Mouse (Mus musculus) intestine, embryonic 15.5 days (tissue): Measurements from ENCODE around the gene Rbms3. TPM values are rescaled to one million over a fixed set of nuclear protein-coding genes. Genes with fewer than 3 reads are reported as not detected.

Experiments
- ATAC-seq: fragments of 200-750 bp; cut with Nextera tagmentation; 2 replicates; pipeline ENCODE4 v1.8.0; 2017; ENCODE audit warnings: moderate TSS enrichment, moderate library complexity
- H3K27ac ChIP-seq: fragments of 300-500 bp; sonication (generic); 2 replicates; pipeline ENCODE4 v1.5.1; 2015; ENCODE audit warnings: mild to moderate bottlenecking, inconsistent platforms
- H3K27me3 ChIP-seq: fragments of 300-500 bp; sonication (generic); replicated peaks from 2 replicates; pipeline ENCODE4 v1.6.1; 2015; ENCODE audit warnings: inconsistent platforms
- H3K36me3 ChIP-seq: fragments of 300-500 bp; sonication (generic); 2 replicates; pipeline ENCODE4 v1.6.1; 2015; ENCODE audit warnings: inconsistent platforms
- H3K4me1 ChIP-seq: fragments of 300-500 bp; sonication (generic); replicated peaks from 2 replicates; pipeline ENCODE4 v1.6.1; 2015; ENCODE audit warnings: inconsistent platforms
- H3K4me2 ChIP-seq: fragments of 300-500 bp; sonication (generic); replicated peaks from 2 replicates; pipeline ENCODE4 v1.6.1; 2015; ENCODE audit warnings: mild to moderate bottlenecking, inconsistent platforms
- H3K4me3 ChIP-seq: fragments of 300-500 bp; sonication (generic); replicated peaks from 2 replicates; pipeline ENCODE4 v1.5.1; 2015; ENCODE audit warnings: inconsistent platforms
- H3K9ac ChIP-seq: fragments of 300-500 bp; sonication (generic); 2 replicates; pipeline ENCODE4 v1.6.1; 2015; ENCODE audit warnings: inconsistent platforms
- H3K9me3 ChIP-seq: fragments of 300-500 bp; sonication (generic); 2 replicates; pipeline ENCODE4 v1.6.1; 2016; ENCODE audit warnings: inconsistent platforms
- WGBS: fragments of 180-500 bp; shearing (Covaris S2); methylation state at CpG from one replicate; pipeline ENCODE4 v1.1.7; 2015; 5-methylcytosine and 5-hydroxymethylcytosine counted together
- polyA plus RNA-seq: library from polyadenylated mRNA; unstranded; fragments of >200 nt; fragmentation: Nextera tagmentation; extraction: Ambion mirVana; gene quantifications from 2 replicates; pipeline ENCODE4 v1.2.1, GENCODE M21; 2015

The Rbms3 gene
- polyA plus RNA-seq, 1 experiment from 2014 or later, result 53.0 TPM

GRCm38 (mm10) chr9:116631816-116632215 lies 997.9 kb downstream of the Rbms3 start:
- ATAC-seq, result no peak
- H3K4me3 ChIP-seq, result no peak overlapping the region
- no peaks in the 10 kb centered on the region for H3K36me3 ChIP-seq
- H3K27me3 ChIP-seq, result no peaks in the 10 kb centered on the region
- WGBS, result 86% methylated on average over 1 of the region's 1 CpGs
- no peak overlapping the region for H3K27ac ChIP-seq
- no peaks in the 10 kb centered on the region for H3K4me1 ChIP-seq
- no peak overlapping the region for H3K4me2 ChIP-seq
- H3K9ac ChIP-seq, result no peak overlapping the region
- H3K9me3 ChIP-seq, result no peaks in the 10 kb centered on the region

DNA sequence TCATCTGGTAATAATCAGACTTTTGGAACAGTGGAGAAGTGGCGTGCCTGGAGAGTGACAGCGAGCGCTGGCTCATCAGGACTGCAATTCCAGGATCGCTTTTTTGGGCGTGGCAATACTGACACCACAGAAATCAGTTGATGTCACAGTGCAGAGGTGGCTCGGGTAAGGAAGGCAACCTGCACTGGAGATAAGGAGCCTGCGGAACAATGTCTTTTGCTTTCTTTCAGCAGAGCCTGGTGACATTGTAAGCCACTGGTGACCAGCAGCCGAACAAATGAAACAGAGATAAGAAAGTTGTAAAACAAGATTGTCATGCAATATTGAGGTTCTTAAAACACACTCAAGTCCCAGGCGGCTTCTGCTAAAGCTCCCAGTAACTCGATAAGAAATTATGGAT lies 998.9 kb downstream of the Rbms3 start:
- no peaks in the 10 kb centered on the region for H3K27me3 ChIP-seq
- ATAC-seq, result peak; percentile 92
- H3K4me1 ChIP-seq, result no peaks in the 10 kb centered on the region
- no peak overlapping the region for H3K27ac ChIP-seq
- H3K9me3 ChIP-seq, result no peaks in the 10 kb centered on the region
- no peaks in the 10 kb centered on the region for H3K36me3 ChIP-seq
- no peak overlapping the region for H3K4me3 ChIP-seq
- WGBS, result 62% methylated on average over 10 of the region's 10 CpGs
- no peak overlapping the region; the same call in 1 of the 2 replicates for H3K4me2 ChIP-seq
- no peak overlapping the region for H3K9ac ChIP-seq

- Histone ChIP-seq H3K27me3 (no peaks in the 10 kb centered on the region), H3K9me3 (no peaks in the 10 kb centered on the region), H3K4me3 (no peak overlapping the region), H3K9ac (no peak overlapping the region), H3K27ac (no peak overlapping the region), H3K4me2 (no peak overlapping the region), H3K4me1 (no peaks in the 10 kb centered on the region), H3K36me3 (no peaks in the 10 kb centered on the region)
- no peak for ATAC-seq
- WGBS, result 68% methylated on average over 5 of the region's 5 CpGs
These were observed 1009.3 kb downstream of the Rbms3 start for GRCm38 (mm10) chr9:116620434-116620833.

GRCm38 (mm10) chr9:116618886-116619285 lies 1010.8 kb downstream of the Rbms3 start:
- no peak overlapping the region for H3K4me2 ChIP-seq
- no peaks in the 10 kb centered on the region for H3K9me3 ChIP-seq
- no peaks in the 10 kb centered on the region for H3K27me3 ChIP-seq
- 91% methylated on average over 5 of the region's 5 CpGs for WGBS
- H3K4me1 ChIP-seq, result no peaks in the 10 kb centered on the region
- no peak for ATAC-seq
- no peaks in the 10 kb centered on the region for H3K36me3 ChIP-seq
- H3K4me3 ChIP-seq, result no peak overlapping the region
- no peak overlapping the region for H3K9ac ChIP-seq
- no peak overlapping the region for H3K27ac ChIP-seq

GRCm38 (mm10) chr9:116613276-116613675 lies 1016.4 kb downstream of the Rbms3 start:
- no peak overlapping the region for H3K9ac ChIP-seq
- no peak for ATAC-seq
- H3K4me2 ChIP-seq, result no peak overlapping the region
- whole genome bisulfite sequencing, result 82% methylated on average over 7 of the region's 7 CpGs
- no peaks in the 10 kb centered on the region for H3K4me1 ChIP-seq
- H3K9me3 ChIP-seq, result no peaks in the 10 kb centered on the region
- H3K4me3 ChIP-seq, result no peak overlapping the region
- H3K27ac ChIP-seq, result no peak overlapping the region
- no peaks in the 10 kb centered on the region for H3K36me3 ChIP-seq
- H3K27me3 ChIP-seq, result no peaks in the 10 kb centered on the region

DNA sequence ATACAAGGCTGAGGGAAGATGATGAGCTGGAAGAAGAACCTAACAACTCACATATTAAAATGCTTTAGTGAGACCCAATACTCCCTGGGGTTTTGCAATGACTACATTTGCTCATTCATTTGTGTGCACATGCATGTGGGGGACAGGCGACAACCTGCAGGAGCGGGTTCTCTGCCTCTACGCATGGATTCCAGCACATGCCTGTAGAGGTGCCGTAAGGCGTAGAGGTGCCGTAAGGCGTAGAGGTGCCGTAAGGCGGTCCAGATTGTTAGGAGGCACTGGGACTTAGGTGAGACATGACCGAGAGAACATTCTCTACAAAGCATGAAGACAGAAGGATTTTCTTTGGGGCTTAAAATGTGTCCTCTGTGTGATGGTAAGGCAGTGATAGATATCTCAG lies 1033.7 kb downstream of the Rbms3 start:
- Histone ChIP-seq H3K4me2 (no peak overlapping the region), H3K9ac (no peak overlapping the region), H3K36me3 (no peaks in the 10 kb centered on the region), H3K9me3 (no peaks in the 10 kb centered on the region), H3K4me1 (no peaks in the 10 kb centered on the region), H3K27me3 (no peaks in the 10 kb centered on the region), H3K27ac (no peak overlapping the region), H3K4me3 (no peak overlapping the region)
- 97% methylated on average over 10 of the region's 10 CpGs for WGBS
- no peak for ATAC-seq

GRCm38 (mm10) chr9:116592486-116592885 lies 1037.2 kb downstream of the Rbms3 start:
- Histone ChIP-seq H3K9me3 (no peaks in the 10 kb centered on the region), H3K4me1 (no peaks in the 10 kb centered on the region), H3K36me3 (no peaks in the 10 kb centered on the region), H3K4me3 (no peak overlapping the region), H3K27ac (no peak overlapping the region), H3K27me3 (no peaks in the 10 kb centered on the region), H3K9ac (no peak overlapping the region), H3K4me2 (no peak overlapping the region)
- 77% methylated on average over 4 of the region's 4 CpGs for WGBS
- ATAC-seq, result no peak

GRCm38 (mm10) chr9:116591071-116591470 lies 1038.6 kb downstream of the Rbms3 start:
- H3K4me1 ChIP-seq, result no peaks in the 10 kb centered on the region
- no peak overlapping the region for H3K4me3 ChIP-seq
- no peak for ATAC-seq
- WGBS, result 89% methylated on average over 9 of the region's 9 CpGs
- H3K27ac ChIP-seq, result no peak overlapping the region
- H3K9ac ChIP-seq, result no peak overlapping the region
- H3K27me3 ChIP-seq, result no peaks in the 10 kb centered on the region
- no peaks in the 10 kb centered on the region for H3K36me3 ChIP-seq
- H3K9me3 ChIP-seq, result no peaks in the 10 kb centered on the region
- H3K4me2 ChIP-seq, result no peak overlapping the region

GRCm38 (mm10) chr9:116569680-116570079 lies 1060.0 kb downstream of the Rbms3 start:
- no peak overlapping the region for H3K4me2 ChIP-seq
- no peaks in the 10 kb centered on the region for H3K27me3 ChIP-seq
- H3K4me1 ChIP-seq, result no peaks in the 10 kb centered on the region
- no peak overlapping the region for H3K27ac ChIP-seq
- 59% methylated on average over 2 of the region's 2 CpGs for WGBS
- no peaks in the 10 kb centered on the region for H3K9me3 ChIP-seq
- H3K36me3 ChIP-seq, result no peaks in the 10 kb centered on the region
- H3K9ac ChIP-seq, result no peak overlapping the region
- H3K4me3 ChIP-seq, result no peak overlapping the region
- no peak for ATAC-seq

DNA sequence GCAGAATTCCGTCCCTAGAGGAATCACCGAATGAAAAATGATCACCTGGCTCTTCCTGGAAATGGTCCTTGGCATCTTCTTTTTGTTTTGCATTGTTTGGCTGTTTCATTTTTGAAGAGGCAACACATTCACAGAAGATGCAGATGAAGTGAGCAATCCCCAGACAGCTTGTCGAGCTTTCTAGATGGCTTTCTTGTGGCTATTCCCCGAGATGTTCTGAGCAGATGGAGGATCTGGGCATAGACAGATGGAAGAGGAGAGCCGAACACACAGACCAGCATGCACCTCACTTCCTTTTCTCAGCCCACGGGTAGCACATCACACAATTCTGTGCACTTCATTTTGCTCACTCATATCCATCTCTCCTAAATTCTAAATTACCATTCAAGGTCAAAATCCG lies 1063.0 kb downstream of the Rbms3 start:
- H3K27ac ChIP-seq, result no peak overlapping the region
- WGBS, result 87% methylated on average over 7 of the region's 7 CpGs
- H3K4me3 ChIP-seq, result no peak overlapping the region
- H3K36me3 ChIP-seq, result no peaks in the 10 kb centered on the region
- H3K9ac ChIP-seq, result no peak overlapping the region
- H3K9me3 ChIP-seq, result no peaks in the 10 kb centered on the region
- H3K4me1 ChIP-seq, result no peaks in the 10 kb centered on the region
- no peaks in the 10 kb centered on the region for H3K27me3 ChIP-seq
- ATAC-seq, result no peak
- H3K4me2 ChIP-seq, result no peak overlapping the region

DNA sequence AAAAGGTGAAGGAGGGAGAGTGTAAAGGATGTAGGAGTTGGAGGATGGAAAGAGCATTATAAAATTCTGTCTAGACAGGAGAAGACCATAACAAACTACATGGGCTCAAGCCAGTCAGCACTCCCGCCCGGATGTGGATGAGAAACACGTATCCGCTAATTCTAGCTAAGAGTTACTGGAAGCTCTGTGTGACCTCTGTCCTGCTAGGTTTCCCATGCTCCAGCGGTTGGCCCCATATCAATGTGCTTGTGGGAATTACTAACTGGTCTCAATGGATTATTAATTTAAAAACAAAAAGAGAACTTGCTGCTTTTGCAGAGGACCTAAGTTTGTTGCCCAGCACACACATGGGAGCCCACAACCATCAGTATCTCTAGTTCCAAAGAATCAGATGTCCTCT lies 1071.9 kb downstream of the Rbms3 start:
- Histone ChIP-seq H3K4me3 (no peak overlapping the region), H3K27me3 (no peaks in the 10 kb centered on the region), H3K27ac (no peak overlapping the region), H3K4me1 (no peaks in the 10 kb centered on the region), H3K36me3 (no peaks in the 10 kb centered on the region), H3K9ac (no peak overlapping the region), H3K4me2 (no peak overlapping the region), H3K9me3 (no peaks in the 10 kb centered on the region)
- no peak for ATAC-seq
- WGBS, result 91% methylated on average over 5 of the region's 5 CpGs

- no peak overlapping the region for H3K4me2 ChIP-seq
- no peaks in the 10 kb centered on the region for H3K9me3 ChIP-seq
- H3K4me3 ChIP-seq, result no peak overlapping the region
- no peaks in the 10 kb centered on the region for H3K27me3 ChIP-seq
- WGBS, result 48% methylated on average over 8 of the region's 8 CpGs
- no peaks in the 10 kb centered on the region for H3K36me3 ChIP-seq
- no peak overlapping the region for H3K27ac ChIP-seq
- H3K4me1 ChIP-seq, result no peaks in the 10 kb centered on the region
- no peak overlapping the region for H3K9ac ChIP-seq
- no peak for ATAC-seq
These were observed 1073.1 kb downstream of the Rbms3 start for GRCm38 (mm10) chr9:116556641-116557040.

- Histone ChIP-seq H3K4me1 (no peaks in the 10 kb centered on the region), H3K4me2 (no peak overlapping the region), H3K4me3 (no peak overlapping the region), H3K36me3 (no peaks in the 10 kb centered on the region), H3K27ac (no peak overlapping the region), H3K9me3 (no peaks in the 10 kb centered on the region), H3K9ac (no peak overlapping the region), H3K27me3 (no peaks in the 10 kb centered on the region)
- WGBS, result 88% methylated on average over 3 of the region's 3 CpGs
- no peak for ATAC-seq
These were observed 1076.5 kb downstream of the Rbms3 start for GRCm38 (mm10) chr9:116553181-116553580.

GRCm38 (mm10) chr9:116546156-116546555 lies 1083.6 kb downstream of the Rbms3 start:
- Histone ChIP-seq H3K9me3 (no peaks in the 10 kb centered on the region), H3K4me2 (no peak overlapping the region), H3K4me1 (no peaks in the 10 kb centered on the region), H3K36me3 (no peaks in the 10 kb centered on the region), H3K4me3 (no peak overlapping the region), H3K27ac (no peak overlapping the region), H3K9ac (no peak overlapping the region), H3K27me3 (no peaks in the 10 kb centered on the region)
- no peak for ATAC-seq
- WGBS, result 83% methylated on average over 4 of the region's 4 CpGs
